Mouse (Mus musculus) naive thymus-derived CD4-positive, alpha-beta T cell, adult 2 months (primary cell): ENCODE results near the gene Tm2d3.
A peak's percentile ranks its signal among the peaks of the same experiment; 100 is the strongest.

ENCODE experiments used
- DNase-seq: peaks from one replicate; pipeline ENCODE4 v3.0.0-alpha.2; 2011; ENCODE audit warnings: low read depth

The Tm2d3 gene

DNA sequence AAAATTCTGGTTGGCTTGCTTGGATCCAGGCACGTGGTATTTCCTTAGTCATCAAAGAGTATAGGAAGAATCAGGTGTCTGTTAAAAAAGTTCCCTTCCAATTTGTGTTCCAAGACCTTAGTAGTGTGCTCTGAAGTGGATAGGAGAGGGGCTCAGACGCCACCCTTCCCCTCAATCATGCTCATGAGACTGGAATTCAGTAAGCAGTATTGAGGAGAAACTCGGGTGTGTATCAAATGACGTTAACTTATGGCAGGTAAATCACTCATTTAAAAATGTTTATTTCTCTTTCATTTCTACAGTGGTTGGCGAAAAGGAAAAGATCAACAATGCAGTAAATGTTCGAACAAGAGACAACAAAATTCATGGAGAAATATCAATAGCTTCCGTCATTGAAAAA, at the start of gene Tm2d3:
Gene Tm2d3 (plus strand): TSS at position 301 of the 400 bp plus-strand sequence.
- DNase-seq = no peak

GRCm38 (mm10) chr7:65642371-65643304, 48.3 kb upstream of the Tm2d3 start:
- DNase-seq = peak; percentile 42

DNA sequence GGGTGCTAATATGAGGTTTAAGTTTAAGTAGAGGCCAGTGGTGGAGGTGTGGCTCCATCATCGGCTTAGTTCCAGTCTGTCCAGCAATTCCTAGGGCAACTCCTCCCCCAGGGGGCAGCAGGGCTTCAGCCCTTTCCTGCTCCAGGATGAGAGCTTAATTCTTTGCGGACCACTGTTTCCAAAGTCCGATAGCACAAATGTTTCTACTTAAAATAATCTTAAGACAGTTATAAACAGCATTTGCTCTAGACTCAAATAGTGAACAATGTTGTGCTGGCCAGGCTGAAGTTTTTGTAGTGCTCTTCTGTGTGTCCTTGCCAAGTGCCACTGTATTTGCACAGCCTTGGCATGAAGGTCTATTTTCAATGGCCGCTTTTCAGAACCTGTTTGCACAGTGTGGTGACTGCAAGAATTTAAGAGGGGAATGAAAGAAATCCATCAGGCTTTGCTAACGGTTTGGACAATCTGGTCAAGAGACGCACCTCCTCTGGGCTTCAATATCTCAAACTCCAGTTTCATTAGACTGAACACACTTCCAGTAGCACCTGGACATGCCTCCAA, 47.0 kb upstream of the Tm2d3 start:
- peak; percentile 10 for DNase-seq

GRCm38 (mm10) chr7:65644643-65645351, 46.2 kb upstream of the Tm2d3 start, which contains the start of gene Tarsl2:
TSS of gene Tarsl2 (plus strand) at chr7:65644898.
- DNase-seq = peak; percentile 98

- no peak for DNase-seq
Measured at GRCm38 (mm10) chr7:65645996-65646395, 45.0 kb upstream of the Tm2d3 start.

- no peak for DNase-seq
Measured at GRCm38 (mm10) chr7:65650662-65651061, 40.3 kb upstream of the Tm2d3 start.

DNA sequence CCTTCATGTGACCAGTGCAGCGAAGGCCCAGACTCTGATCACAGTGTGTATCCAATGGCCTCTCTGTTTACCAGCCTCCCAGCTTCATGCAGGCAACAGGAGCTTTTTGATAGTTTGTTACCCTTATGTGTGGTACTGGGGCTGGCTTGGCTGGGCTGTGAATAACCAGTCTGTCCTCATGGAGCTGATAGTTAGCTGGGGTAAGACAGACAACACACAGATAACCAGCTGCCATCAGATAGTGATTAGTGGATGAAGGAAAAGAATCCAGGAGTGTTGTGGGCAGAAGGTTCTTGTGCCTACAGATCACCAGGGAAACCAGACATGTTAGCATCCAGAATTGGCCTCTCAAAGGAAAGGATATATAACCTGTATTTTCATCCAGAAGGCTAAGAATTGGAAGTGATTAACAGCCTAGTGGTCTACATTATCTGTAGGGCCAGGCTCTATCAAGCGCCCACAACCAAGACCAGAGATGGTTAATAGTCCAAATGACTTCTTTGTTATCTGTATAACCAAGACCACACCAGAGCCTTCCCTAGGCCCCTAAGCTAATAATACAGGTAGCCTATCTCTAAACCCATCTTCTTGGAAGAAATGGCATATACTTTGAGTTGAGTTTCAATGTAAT, 33.4 kb upstream of the Tm2d3 start:
- no peak for DNase-seq

DNA sequence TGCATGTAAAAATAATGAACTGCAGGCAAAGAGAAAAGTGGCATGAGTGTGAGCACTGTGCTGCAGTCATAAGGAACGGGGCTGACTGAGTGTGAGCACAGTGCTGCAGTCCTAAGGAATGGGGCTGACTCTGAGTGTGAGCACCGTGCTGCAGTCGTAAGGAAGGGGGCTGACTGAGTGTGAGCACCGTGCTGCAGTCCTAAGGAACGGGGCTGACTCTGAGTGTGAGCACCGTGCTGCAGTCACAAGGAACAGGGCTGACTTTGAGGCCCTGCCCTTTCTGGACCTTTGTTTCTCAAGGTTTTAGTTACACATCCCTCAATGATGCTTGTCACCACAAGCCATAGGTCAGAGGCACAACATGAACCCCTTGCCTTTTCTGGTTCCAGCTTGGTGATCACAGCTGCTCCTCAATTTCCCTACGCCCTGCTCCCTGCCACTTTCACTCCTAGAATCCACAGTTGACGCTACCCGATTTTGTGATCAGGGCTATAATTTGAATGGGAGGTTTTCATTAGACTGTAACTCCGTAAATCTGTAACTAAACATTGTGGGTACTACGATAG, 27.7 kb upstream of the Tm2d3 start:
- DNase-seq = no peak

DNA sequence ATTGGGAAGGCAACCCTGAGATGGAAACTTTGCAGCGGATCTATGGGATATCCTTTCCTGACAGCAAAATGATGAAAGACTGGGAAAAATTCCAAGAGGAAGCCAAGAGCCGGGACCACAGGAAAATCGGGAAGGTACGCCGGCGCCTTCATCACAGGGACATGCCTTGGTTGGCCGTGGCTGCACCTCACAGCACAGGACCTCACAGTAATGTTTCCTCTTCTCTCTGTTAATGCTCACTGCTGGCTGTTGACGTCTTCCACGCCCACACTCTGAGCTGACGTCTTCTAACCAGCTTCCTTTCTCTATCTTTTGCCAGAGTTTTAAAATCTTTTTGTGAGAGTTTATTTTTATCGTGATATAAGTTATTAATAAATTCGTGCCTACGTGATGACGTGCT, 27.1 kb upstream of the Tm2d3 start:
- DNase-seq = no peak

GRCm38 (mm10) chr7:65667491-65667890, 23.5 kb upstream of the Tm2d3 start:
- DNase-seq = no peak

GRCm38 (mm10) chr7:65678050-65678449, 12.9 kb upstream of the Tm2d3 start:
- DNase-seq = no peak

DNA sequence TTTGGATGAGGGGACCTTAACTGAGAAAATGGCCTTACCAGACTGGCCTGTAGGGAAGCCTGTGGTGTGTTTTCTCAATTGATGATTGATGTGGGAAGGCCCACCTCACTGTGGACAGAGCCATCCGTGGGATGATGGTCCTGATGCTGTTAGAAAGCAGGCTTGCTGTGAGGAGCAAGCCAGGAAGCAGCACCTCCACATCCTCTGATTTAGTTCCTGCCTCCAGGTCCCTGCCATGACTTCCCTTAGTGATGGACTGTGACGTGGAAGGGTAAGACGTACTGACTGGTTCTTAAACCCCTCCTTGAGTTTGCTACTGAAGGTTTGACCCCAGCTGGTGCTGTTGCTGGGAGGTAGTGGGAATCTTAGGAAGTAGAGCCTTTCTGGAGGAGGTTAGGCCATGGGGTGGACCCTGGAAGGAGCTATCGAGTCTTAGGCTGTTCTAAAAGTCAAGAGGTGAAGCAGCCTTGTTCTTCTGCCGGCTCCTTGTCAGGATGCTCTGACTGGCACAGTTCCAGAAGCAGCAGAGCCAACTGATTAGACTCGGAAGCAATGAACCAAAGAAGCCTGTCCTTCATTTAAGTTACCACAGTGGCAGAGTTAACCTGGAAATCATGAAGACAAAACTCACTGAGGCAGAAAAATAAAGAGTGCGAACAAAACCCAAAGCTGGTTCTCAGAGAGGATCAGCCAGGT, 11.9 kb upstream of the Tm2d3 start:
- no peak for DNase-seq

GRCm38 (mm10) chr7:65681166-65681565, 9.8 kb upstream of the Tm2d3 start:
- DNase-seq = no peak

- DNase-seq = no peak
Measured at GRCm38 (mm10) chr7:65684256-65684835, 6.6 kb upstream of the Tm2d3 start.

DNA sequence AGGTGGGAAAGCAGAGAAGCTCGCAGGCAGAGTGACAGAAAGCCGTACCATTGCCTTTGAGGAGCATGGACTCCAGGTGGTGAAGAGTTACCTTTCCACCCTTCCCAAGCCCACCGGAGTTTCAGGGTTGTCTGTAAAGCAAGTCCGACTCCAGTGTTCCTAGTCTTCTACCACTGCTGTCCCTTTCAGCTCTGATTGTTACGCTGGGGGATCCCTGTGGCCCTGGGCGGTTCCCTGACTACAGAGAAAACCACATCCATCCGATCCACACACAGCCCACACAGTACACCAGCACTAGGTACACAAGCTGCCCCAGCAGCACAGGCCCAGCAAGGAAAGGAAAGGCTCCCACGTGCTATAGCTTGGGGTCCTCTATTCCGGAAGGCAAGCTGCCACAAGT, 4.3 kb upstream of the Tm2d3 start:
- DNase-seq = no peak

- DNase-seq = no peak
Measured at GRCm38 (mm10) chr7:65691929-65692605, 1.1 kb downstream of the Tm2d3 start.

DNA sequence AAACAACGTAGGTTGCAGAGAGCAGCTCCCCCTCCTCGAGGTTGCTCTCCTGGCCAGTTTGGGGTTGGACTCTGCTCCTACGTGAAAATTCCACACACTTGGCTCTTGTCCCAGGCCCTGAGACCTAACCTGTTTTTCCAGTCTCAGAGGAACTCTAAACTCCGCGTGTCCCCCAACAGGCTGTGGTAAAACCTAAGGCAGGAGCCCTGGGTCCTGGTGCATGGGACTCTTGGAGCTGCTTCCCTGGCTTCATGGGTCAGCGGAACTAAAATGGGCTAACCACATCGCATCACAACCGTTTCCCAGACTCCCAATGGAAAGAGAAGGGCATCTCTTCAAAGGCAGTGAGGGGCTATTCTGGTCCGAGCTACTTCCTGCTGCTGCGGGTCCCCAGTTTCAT, 1.9 kb downstream of the Tm2d3 start:
- no peak for DNase-seq

DNA sequence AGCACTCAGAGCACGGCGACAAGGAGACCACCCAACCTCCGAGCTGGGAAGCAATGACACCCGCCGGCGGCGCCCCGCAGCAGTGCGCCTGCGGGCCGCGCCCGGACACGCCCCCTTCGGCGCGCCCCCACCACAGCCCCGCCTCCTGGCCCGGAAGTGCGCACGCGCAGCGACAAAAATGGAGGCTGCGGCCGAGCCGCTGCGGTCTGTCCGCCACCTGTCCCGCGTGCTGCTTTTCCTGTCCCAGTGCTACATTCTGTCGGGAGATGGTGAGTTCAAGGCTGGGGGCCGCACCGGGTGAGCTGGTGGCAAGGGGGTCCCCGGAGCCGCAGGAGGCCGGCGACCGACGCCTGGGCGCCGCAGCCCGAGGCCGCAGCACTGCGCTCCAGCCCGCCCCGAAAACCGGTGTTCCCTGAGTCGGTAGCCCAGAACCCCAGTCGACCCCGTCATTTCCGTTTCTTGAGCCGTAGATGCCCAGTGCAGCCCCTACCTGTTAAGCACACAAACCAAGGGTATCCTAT, 2.4 kb downstream of the Tm2d3 start:
- peak; percentile 92 for DNase-seq

- peak; percentile 67 for DNase-seq
Measured at GRCm38 (mm10) chr7:65696450-65696849, 5.5 kb downstream of the Tm2d3 start.

DNA sequence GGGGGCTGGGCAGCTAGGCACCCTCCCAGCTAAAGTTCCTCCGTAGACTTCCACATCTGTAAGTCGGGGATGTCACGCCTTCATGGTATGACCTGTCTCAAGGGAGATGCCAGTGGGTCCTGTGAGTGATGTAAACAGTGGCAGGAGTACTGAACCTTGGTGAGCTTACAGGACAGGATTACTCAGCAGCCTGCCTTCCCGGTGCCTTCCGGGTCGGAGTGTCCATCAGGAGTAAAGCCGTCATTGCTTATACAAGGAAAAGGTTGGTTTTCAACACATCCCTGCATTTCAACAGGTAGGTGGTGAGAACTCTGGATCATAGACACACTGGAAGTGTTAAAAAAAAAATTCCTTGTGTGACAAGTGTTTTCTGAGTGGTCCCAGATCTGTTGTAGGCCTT, 11.1 kb downstream of the Tm2d3 start:
- no peak for DNase-seq
